Mouse (Mus musculus) neural tube, postnatal 0 days (tissue): ENCODE data around the gene Glt8d1. TPM values are rescaled to one million over a fixed set of nuclear protein-coding genes. Genes with fewer than 3 reads are reported as not detected.

Source experiments
- polyA plus RNA-seq: library from polyadenylated mRNA; unstranded; fragments of >200 nt; fragmentation: Nextera tagmentation; extraction: Ambion mirVana; gene quantifications from 2 replicates; pipeline ENCODE4 v1.2.1, GENCODE M21; 2015

Gene Glt8d1
- polyA plus RNA-seq: 46.2 and 49.6 TPM in 2 replicates

DNA sequence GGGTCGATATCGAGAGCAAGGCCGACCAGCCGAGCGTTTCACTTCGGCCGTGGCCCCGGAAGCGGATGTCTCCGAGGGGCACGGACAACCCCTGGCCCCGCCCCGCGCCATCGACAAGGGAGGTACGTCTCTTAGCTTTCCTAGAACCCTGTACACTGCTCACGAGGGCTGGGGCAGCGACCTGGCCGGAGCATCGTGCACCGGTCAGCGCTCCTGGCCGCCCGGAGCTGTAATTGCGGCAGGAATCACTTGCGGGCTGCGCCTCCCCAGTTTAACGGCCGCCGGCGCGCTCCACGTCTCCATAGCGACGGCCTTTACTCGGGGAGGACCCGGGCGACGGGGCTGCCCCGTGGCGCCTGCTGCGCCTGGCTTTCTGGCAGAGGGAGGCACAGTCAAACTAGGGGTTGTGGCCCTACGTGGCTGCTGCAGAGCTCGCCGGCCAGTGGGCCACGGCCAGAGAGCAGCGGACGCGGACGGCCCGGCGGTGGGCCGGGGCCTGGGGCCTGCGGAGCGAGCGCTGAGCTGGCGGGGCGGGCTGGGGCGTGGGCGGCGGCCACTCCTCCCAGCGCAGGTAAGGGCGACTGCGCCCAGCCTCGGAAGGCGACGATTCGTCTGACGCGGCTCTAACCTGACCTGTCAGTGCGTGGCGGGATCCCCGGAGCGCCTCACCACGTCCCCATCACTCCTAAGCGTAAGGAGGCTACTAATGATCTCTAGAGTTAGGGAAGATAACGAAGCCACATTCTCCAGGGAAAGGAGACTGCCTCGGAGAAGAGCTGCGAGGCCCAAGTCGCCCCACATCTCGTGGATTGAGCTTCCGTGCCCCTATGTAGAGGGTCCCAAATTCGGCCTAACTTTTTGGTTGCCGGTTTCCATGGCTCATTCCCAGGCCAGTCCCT, at the start of gene Glt8d1, which contains the start of gene Spcs1:
Gene Glt8d1 (plus strand): TSS at position 94 of the 899 bp plus-strand sequence.
Gene Spcs1 (minus strand): TSS at position 366 of the 899 bp plus-strand sequence.

DNA sequence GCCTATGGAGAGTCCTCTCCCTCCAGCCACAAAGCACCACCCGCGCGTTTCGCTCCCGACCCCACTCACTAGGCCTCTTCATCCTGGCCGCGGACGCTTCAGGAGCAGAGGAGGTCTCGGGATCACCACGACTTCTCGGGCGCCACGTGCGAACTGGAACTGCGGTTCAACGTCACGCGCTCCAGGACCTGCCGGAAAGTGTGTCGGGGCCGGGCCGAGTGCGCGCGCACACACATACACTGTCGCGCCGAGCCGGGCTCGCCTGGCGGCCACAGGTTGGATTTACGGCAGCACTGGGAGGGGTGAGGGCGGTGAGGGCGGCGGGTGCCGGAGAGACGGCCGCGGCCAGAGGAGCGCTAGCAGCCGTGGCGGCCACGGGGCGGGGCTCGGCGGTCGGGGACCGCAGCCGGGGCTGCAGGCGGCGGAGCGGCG, 17.7 kb downstream of the Glt8d1 start, which contains the start of the genes Pbrm1 and Gnl3:
Gene Pbrm1 (plus strand): TSS at position 279 of the 432 bp plus-strand sequence.
Gene Gnl3 (minus strand): TSS at position 293 of the 432 bp plus-strand sequence.

Other genes starting within 250 kb of the Glt8d1 start
- gene Tmem110, start 175.8 kb upstream of the Glt8d1 start, polyA plus RNA-seq: 17.8 and 21.5 TPM in 2 replicates
- 2.5 and 4.4 TPM in 2 replicates for gene Mustn1, start 122.2 kb upstream of the Glt8d1 start, polyA plus RNA-seq
- not detected in 2 replicates for gene Itih4, start 114.9 kb upstream of the Glt8d1 start, polyA plus RNA-seq
- 10.3 and 10.8 TPM in 2 replicates for gene Itih3, start 77.6 kb upstream of the Glt8d1 start, polyA plus RNA-seq
- gene Itih1, start 58.1 kb upstream of the Glt8d1 start, polyA plus RNA-seq: not detected in 2 replicates
- gene Nek4, start 50.0 kb upstream of the Glt8d1 start, polyA plus RNA-seq: 11.5 and 13.1 TPM in 2 replicates
- gene Spcs1, start 272 bp downstream of the Glt8d1 start, polyA plus RNA-seq: 435 and 488 TPM in 2 replicates
- gene Pbrm1, start 17.7 kb downstream of the Glt8d1 start, polyA plus RNA-seq: 72.5 and 77.0 TPM in 2 replicates
- 46.8 and 51.4 TPM in 2 replicates for gene Gnl3, start 17.8 kb downstream of the Glt8d1 start, polyA plus RNA-seq
- gene Smim4, start 127.6 kb downstream of the Glt8d1 start, polyA plus RNA-seq: 63.0 and 75.6 TPM in 2 replicates
- gene Nt5dc2, start 129.7 kb downstream of the Glt8d1 start, polyA plus RNA-seq: 128 and 139 TPM in 2 replicates
- 13.3 and 15.1 TPM in 2 replicates for gene Stab1, start 167.2 kb downstream of the Glt8d1 start, polyA plus RNA-seq
- gene Tnnc1, start 206.9 kb downstream of the Glt8d1 start, polyA plus RNA-seq: 4.8 and 5.0 TPM in 2 replicates
- gene Nisch, start 215.5 kb downstream of the Glt8d1 start, polyA plus RNA-seq: 204 and 249 TPM in 2 replicates
- gene Sema3g, start 216.5 kb downstream of the Glt8d1 start, polyA plus RNA-seq: 0.39 and 0.48 TPM in 2 replicates
- 8.2 and 10.3 TPM in 2 replicates for gene Phf7, start 249.9 kb downstream of the Glt8d1 start, polyA plus RNA-seq